Mouse (Mus musculus): ENCODE measurements around the gene Hist1h2ah. TPM values are rescaled to one million over a fixed set of nuclear protein-coding genes. Genes with fewer than 3 reads are reported as not detected.
A peak's percentile ranks its signal among the peaks of the same experiment; 100 is the strongest.

Hist1h2ah gene
- polyA plus RNA-seq, 1 experiment from 2014 or later = 50.4 TPM

DNA sequence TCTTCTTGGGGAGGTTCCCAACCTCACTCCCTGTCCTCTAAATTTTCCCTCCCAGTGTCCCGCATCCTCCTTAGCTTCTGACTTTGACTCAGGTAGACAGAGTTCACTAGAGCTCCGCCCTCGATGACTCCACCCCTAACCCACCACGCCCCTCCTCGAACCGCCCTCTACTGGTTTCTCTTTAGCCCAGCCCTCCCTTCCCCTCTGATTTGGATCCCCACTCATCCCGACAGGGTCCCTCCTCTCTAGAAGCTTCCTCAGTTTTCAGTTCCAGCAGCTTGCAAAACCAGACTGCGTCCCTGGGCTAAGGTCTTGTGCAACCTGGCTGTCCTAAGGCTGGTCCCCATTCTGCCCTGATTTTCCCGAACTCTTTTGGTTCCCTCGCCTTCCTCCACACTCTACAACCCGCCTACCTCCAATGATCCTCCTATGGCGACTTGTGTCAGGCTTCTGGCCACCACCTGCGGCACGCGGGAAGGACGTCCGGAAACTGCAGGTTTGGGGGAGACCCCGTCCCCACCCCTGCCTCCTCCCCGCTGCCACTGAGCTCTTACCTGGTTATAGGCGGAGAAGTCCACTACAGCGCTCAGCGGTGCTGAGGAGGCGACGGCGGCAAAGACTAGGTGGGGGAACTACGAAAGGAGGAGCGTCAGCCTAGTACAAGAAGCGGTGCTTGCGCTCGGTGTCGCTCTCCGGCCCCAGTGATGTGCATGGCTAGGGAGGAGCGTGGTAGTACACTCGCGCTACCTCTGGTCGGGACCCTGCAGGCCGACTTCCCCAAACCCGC is 28.8 kb downstream of the Hist1h2ah start:
- WGBS = under 1% methylated on average over 38 of the region's 38 CpGs
- H3K9ac ChIP-seq (replicated peaks) = peak overlapping the region; percentile 44

DNA sequence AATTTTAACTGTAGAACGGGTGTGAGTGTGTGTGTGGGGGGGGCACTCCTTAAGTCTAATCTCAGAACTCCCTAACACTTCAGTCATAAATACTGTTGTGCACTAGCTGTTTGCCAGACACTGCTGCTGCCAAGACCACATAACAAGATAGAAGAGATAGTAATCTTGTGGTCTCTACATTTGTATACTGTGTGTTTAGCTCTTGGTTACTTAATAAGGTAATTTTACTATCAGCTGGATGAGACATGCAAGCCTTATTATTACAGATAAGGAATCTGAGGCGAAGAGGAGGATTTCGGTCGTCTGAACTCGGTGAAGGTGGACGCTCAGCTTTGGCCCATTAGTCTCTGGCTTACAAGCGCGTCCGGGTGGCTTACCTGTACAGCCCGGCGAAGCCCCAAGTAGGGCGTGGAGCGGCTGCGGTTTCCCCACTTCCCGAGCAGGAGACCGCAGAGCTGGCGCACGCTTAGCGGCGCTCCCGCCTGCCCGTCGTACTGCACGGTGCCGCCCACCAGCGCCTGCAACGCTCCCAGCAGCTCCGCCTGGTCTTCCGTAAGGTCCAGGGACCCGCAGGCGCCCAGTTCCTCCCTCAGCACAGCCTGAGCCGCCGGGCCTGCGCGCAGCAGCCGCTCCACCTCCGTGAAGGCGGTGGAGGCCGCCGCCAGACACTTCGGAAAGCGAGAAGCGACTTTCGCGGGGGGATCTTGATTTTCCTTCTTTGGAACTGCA is 29.6 kb downstream of the Hist1h2ah start:
- peak; percentile 79 for ATAC-seq (ENCODE audit: insufficient number of reproducible peaks, insufficient read depth, low FRiP score, low TSS enrichment, low read depth)
- Histone ChIP-seq H3K27ac (no peak overlapping the region), H3K4me3 (replicated peaks) (peak overlapping the region; percentile 53), H3K4me1 (replicated peaks) (peaks cover 15% of the 10 kb centered on the region), H3K9me3 (no peaks in the 10 kb centered on the region), H3K9ac (replicated peaks) (peak overlapping the region; percentile 55), H3K36me3 (no peaks in the 10 kb centered on the region), H3K4me2 (peak overlapping the region; percentile 93), H3K27me3 (peaks cover 100% of the 10 kb centered on the region)
- WGBS = under 1% methylated on average over 45 of the region's 45 CpGs

More for the DNA sequence above, 28.8 kb downstream of the Hist1h2ah start:
- Histone ChIP-seq H3K4me2 (peak overlapping the region; percentile 93), H3K4me3 (replicated peaks) (peak overlapping the region; percentile 53), H3K9me3 (no peaks in the 10 kb centered on the region), H3K27ac (no peak overlapping the region), H3K4me1 (replicated peaks) (peaks cover 15% of the 10 kb centered on the region), H3K36me3 (no peaks in the 10 kb centered on the region), H3K27me3 (peaks cover 98% of the 10 kb centered on the region)
- ATAC-seq (ENCODE audit: insufficient number of reproducible peaks, insufficient read depth, low FRiP score, low TSS enrichment, low read depth) = peak; percentile 80; the same call in 1 of the 2 replicates

DNA sequence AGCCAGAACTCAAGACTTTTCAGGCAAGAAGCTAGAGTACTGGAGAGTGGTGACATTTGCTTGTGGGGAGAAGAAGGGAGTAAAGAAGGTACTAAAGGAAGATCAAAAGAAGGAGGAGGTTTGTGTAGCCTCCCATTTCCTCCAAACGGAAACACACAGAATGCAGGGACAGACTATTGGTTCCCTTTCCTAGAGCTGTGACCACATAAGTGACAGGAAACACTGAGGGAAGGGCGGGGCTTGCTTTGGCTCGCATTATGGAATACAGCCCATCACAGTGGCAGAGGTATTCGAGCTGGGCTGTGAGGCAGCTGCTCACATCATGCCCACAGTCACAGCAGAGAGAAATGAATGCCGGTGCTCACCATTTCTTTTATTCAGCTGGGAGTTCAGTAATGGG is 33.5 kb downstream of the Hist1h2ah start:
- H3K9me3 ChIP-seq = no peaks in the 10 kb centered on the region
- peaks cover 19% of the 10 kb centered on the region for H3K4me1 ChIP-seq (replicated peaks)
- H3K27me3 ChIP-seq = peaks cover 99% of the 10 kb centered on the region
- H3K9ac ChIP-seq (replicated peaks) = no peak overlapping the region
- ATAC-seq (ENCODE audit: insufficient number of reproducible peaks, insufficient read depth, low FRiP score, low TSS enrichment, low read depth) = no peak
- no peak overlapping the region for H3K4me2 ChIP-seq
- no peaks in the 10 kb centered on the region for H3K36me3 ChIP-seq
- no peak overlapping the region for H3K27ac ChIP-seq
- H3K4me3 ChIP-seq (replicated peaks) = no peak overlapping the region
- WGBS = 20% methylated on average over 5 of the region's 5 CpGs

DNA sequence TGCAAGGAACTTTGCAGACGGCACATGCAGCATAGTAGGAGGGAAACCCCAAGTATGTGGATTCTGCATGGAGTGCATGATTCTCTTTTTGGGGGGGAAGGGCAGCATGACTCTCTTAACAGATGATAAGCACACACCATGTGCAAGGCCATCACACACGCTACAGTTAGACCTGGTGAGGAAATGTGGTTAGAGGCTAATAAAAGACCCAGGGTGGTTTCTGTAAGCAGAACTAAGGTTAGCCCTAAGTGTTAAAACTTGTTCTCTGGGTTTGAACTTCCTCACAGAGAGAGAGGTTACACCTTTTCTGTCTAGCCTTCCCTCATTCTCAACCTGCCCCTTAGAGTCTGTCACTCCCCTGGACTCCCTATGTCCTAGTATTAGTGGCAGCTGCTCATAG is 34.0 kb downstream of the Hist1h2ah start:
- no peak for ATAC-seq (ENCODE audit: insufficient number of reproducible peaks, insufficient read depth, low FRiP score, low TSS enrichment, low read depth)
- 51% methylated on average over 2 of the region's 2 CpGs for WGBS
- Histone ChIP-seq H3K27me3 (peaks cover 99% of the 10 kb centered on the region), H3K4me1 (replicated peaks) (peaks cover 17% of the 10 kb centered on the region), H3K36me3 (no peaks in the 10 kb centered on the region), H3K9ac (replicated peaks) (no peak overlapping the region), H3K9me3 (no peaks in the 10 kb centered on the region), H3K4me3 (replicated peaks) (no peak overlapping the region), H3K27ac (no peak overlapping the region), H3K4me2 (no peak overlapping the region)

DNA sequence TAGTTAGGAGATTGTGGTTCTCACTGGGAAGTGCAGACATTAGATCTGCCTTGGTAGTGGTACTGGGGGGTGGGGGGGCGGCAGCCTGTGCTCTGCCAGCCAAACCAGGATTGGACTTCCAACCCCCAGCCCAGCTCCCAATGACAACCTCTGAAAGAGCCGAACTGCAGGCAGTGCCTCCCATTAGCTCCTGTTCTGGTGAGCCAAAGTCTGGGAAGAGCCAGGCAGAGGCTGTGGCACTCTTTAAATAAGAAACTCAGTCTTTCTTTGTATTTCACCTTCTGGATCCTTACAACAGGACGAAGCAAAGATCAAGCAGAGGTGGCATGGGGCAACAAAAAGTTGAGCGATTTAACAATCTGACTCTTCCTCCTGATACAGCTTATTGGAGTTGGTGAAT is 36.2 kb downstream of the Hist1h2ah start:
- WGBS = 32% methylated on average over 4 of the region's 4 CpGs
- Histone ChIP-seq H3K4me3 (replicated peaks) (no peak overlapping the region), H3K36me3 (no peaks in the 10 kb centered on the region), H3K27me3 (peaks cover 93% of the 10 kb centered on the region), H3K9me3 (no peaks in the 10 kb centered on the region), H3K27ac (no peak overlapping the region), H3K9ac (replicated peaks) (no peak overlapping the region), H3K4me1 (replicated peaks) (peaks cover 16% of the 10 kb centered on the region; the same call in 1 of the 2 replicates), H3K4me2 (no peak overlapping the region)
- no peak for ATAC-seq (ENCODE audit: insufficient number of reproducible peaks, insufficient read depth, low FRiP score, low TSS enrichment, low read depth)

DNA sequence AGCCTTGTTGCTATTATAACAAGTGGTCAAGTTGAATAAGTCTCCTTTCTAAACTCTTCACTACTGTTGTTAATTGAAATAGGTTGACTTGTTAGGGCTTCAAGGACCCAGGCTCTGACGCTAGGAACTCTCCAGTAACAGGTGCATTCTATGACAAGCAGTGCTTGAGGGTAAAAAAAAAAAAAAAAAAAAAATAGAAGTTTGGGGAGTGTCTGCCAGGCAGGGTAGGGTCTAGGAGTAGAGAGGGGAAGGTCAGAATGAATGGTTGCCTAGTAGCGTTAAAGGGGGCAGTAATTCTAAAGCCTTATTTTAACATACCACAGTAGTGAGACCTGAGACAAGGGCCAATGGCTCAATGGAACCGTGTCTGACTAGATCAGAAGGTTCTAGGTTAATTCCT is 37.0 kb downstream of the Hist1h2ah start:
- H3K27ac ChIP-seq = no peak overlapping the region
- H3K4me1 ChIP-seq (replicated peaks) = peaks cover 16% of the 10 kb centered on the region; the same call in 1 of the 2 replicates
- no peaks in the 10 kb centered on the region for H3K36me3 ChIP-seq
- no peak overlapping the region for H3K4me3 ChIP-seq (replicated peaks)
- WGBS = 16% methylated on average over 3 of the region's 3 CpGs
- ATAC-seq (ENCODE audit: insufficient number of reproducible peaks, insufficient read depth, low FRiP score, low TSS enrichment, low read depth) = no peak
- H3K27me3 ChIP-seq = peaks cover 90% of the 10 kb centered on the region
- H3K9ac ChIP-seq (replicated peaks) = no peak overlapping the region
- H3K9me3 ChIP-seq = no peaks in the 10 kb centered on the region
- no peak overlapping the region for H3K4me2 ChIP-seq

DNA sequence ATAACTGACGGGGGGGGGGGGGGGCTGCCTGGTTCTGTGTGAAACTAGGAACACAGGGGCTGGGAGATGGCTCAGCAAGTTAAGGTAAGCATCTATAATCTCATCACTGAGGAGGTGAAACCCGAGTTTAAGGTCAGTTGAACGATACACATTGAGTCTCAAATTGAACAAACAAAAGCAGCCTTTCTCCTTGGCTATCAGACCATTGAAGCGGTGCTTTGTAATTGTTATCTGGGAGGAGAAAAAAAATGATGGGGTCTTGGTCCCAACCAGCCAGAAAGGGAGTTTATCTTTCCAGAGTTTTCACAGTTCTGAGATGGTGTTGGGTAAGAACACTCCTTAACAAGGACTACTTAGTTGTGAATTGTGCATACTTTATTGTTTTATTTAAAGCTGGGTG is 37.5 kb downstream of the Hist1h2ah start:
- Histone ChIP-seq H3K36me3 (no peaks in the 10 kb centered on the region), H3K9me3 (no peaks in the 10 kb centered on the region), H3K4me2 (peak overlapping the region; percentile 35; the same call in 1 of the 2 replicates), H3K27me3 (peaks cover 87% of the 10 kb centered on the region), H3K27ac (no peak overlapping the region), H3K9ac (replicated peaks) (no peak overlapping the region), H3K4me3 (replicated peaks) (no peak overlapping the region), H3K4me1 (replicated peaks) (peaks cover 16% of the 10 kb centered on the region; the same call in 1 of the 2 replicates)
- no peak for ATAC-seq (ENCODE audit: insufficient number of reproducible peaks, insufficient read depth, low FRiP score, low TSS enrichment, low read depth)
- WGBS = 7% methylated on average over 4 of the region's 4 CpGs

DNA sequence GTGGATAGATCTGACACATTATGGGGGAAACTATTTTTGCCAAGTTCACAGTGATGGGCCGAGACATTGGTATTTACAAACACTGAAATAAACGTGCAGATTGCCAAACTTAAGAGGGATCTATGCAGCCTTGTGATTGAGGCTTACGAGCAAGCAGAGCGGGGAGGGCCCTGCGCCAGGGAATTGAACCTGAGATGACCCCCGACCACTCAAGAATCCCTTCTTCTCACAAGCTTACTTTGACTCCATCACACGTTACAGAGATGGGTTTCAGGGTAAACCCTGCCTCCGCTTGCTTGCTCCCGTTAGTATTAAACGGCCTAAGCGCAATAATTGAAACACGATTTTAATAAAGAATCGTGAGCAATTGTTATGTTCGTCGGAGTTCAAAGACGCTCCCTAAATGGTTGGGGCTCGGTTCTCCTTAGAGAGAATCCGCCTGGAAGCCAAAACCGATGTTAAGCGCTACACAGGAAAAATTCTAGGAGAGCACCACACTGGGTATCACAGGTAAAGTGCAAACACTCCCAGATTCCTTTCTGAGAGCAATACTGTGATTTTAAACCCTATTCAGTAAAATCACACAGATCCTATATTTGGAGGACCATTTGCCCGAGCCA is 38.1 kb downstream of the Hist1h2ah start:
- no peak for ATAC-seq (ENCODE audit: insufficient number of reproducible peaks, insufficient read depth, low FRiP score, low TSS enrichment, low read depth)
- Histone ChIP-seq H3K27me3 (peaks cover 83% of the 10 kb centered on the region), H3K4me2 (peak overlapping the region; percentile 35), H3K9me3 (no peaks in the 10 kb centered on the region), H3K27ac (no peak overlapping the region), H3K36me3 (no peaks in the 10 kb centered on the region), H3K9ac (replicated peaks) (no peak overlapping the region), H3K4me1 (replicated peaks) (peaks cover 16% of the 10 kb centered on the region; the same call in 1 of the 2 replicates), H3K4me3 (replicated peaks) (peak overlapping the region; percentile 15)
- 1% methylated on average over 21 of the region's 21 CpGs for WGBS

DNA sequence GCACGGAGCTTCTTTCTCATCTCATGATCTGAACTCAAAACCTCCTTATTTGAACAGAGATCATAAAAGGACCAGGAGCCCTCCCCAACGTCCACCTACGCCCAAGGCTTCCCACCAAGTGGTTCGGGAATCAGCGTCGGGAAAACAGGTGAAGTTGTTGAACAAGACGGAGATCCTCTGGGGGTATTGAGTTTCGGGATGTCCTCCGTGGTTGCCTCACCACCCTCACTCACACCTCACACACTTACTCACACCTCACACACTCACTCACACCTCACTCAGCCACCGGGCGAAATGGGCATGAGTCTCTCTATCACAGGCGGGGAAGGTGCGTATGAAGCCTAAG is 38.6 kb downstream of the Hist1h2ah start:
- Histone ChIP-seq H3K36me3 (no peaks in the 10 kb centered on the region), H3K9me3 (no peaks in the 10 kb centered on the region), H3K27me3 (peaks cover 78% of the 10 kb centered on the region), H3K27ac (no peak overlapping the region), H3K9ac (replicated peaks) (no peak overlapping the region), H3K4me3 (replicated peaks) (peak overlapping the region; percentile 15), H3K4me1 (replicated peaks) (peaks cover 16% of the 10 kb centered on the region; the same call in 1 of the 2 replicates), H3K4me2 (peak overlapping the region; percentile 35)
- WGBS = under 1% methylated on average over 13 of the region's 13 CpGs
- ATAC-seq (ENCODE audit: insufficient number of reproducible peaks, insufficient read depth, low FRiP score, low TSS enrichment, low read depth) = no peak

DNA sequence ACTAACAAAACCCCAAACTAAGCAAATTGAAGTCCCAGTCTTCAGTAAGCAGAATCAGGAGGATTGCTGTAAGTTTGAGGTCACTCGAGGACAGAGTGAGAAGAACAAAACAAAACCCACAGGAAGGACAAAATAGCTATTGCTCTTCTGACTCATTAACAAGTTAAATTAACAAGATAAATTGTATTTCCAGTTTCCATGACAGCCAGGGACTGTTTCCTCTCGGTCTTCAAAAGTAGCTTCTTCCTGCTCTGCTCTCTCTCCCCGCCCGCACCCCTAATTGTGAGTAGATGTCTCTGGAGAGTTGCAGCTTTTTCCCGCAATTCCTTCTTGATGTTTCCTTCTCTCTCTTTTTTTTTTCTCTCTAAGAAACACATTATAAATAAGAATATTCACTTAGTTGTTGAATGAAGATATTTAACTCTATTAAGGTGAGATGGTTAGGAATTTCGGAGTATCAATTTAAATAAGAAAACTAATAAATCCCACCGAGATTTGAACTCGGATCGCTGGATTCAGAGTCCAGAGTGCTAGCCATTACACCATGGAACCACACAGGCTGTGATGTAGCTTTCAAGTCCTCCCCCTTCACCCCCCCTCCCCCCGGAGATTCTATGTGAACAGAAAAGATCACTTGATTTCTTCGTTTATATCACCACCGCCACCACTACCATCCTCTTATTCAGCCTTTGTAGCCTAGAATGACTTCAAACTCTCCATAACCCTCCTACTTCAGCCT is 39.1 kb downstream of the Hist1h2ah start:
- Histone ChIP-seq H3K36me3 (no peaks in the 10 kb centered on the region), H3K27me3 (peaks cover 73% of the 10 kb centered on the region), H3K9ac (replicated peaks) (no peak overlapping the region), H3K27ac (no peak overlapping the region), H3K4me1 (replicated peaks) (peaks cover 16% of the 10 kb centered on the region; the same call in 1 of the 2 replicates), H3K4me3 (replicated peaks) (peak overlapping the region; percentile 33), H3K4me2 (peak overlapping the region; percentile 51), H3K9me3 (no peaks in the 10 kb centered on the region; the same call in 1 of the 2 replicates)
- no peak for ATAC-seq (ENCODE audit: insufficient number of reproducible peaks, insufficient read depth, low FRiP score, low TSS enrichment, low read depth)
- 1% methylated on average over 12 of the region's 12 CpGs for WGBS

Data from limb, embryonic 12.5 days (tissue).